Comparison of ENCODE assay signal across 14 mouse cellular contexts in the genomic region with DNA sequence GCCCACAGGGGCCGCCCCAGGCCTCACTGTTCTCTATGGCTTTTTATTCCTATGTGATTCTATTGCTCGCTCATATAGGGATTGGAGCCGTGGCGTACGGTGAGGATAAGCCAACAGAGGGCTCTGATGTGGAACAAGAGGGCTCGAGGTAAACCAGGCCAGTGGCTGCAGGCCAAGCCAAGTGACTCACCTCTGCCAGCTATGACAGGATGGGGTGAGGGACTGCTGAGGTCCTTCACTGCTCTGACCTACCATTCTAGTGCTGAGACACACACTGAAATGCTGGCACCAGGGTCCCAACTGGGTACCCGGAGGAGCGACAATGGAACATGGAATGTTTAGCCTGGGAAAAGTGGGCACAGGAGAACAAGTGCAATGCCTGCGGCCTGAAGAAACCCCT. TPM values are rescaled to one million over a fixed set of nuclear protein-coding genes. Genes with fewer than 3 reads are reported as not detected.
DNase-seq lines count a peak whose midpoint lies in the region; ATAC-seq lines count a peak whose summit lies in the region.
"Had no signal": no experiment of that assay in that cellular context is flagged by ENCODE, and none has a peak within 500 bp of the region (broad histone marks: within the 10 kb centered on the region; RNA-seq: fewer than 3 reads in every experiment).

No protein-coding gene starts in this region.

- no peak for ATAC-seq in kidney, embryonic 16.5 days (ENCODE audit: low FRiP score, low TSS enrichment)
- no peak for ATAC-seq in midbrain, embryonic 12.5 days (ENCODE audit: low FRiP score, low read depth)
- ATAC-seq in frontal cortex, adult (ENCODE audit: low TSS enrichment): no peak
- ATAC-seq: forebrain, postnatal 0 days had no signal

- H3K9ac ChIP-seq in kidney, embryonic 16.5 days (replicated peaks; ENCODE audit: low read length): no peak overlapping the region
- H3K9ac ChIP-seq in midbrain, embryonic 12.5 days (replicated peaks): no peak overlapping the region
- H3K9ac ChIP-seq: embryonic facial prominence, embryonic 13.5 days; forebrain, postnatal 0 days; lung, embryonic 15.5 days had no signal

- peak; percentile 12 for DNase-seq in cerebellum, adult 9-10 months
- no peak for DNase-seq in cerebellum, adult 11 months
- DNase-seq in kidney, adult 8-10 months: peak; percentile 49 to 54
- DNase-seq in adrenal gland, adult 2 months: peak; percentile 90
- no peak for DNase-seq in thymus, postnatal 0 days (ENCODE audit: low spot score)
- DNase-seq: forebrain, postnatal 0 days; heart, adult 18-20 months; layer of hippocampus, adult 9-11 months had no signal

- H3K4me2 ChIP-seq in kidney, embryonic 16.5 days (replicated peaks; ENCODE audit: low read depth, low read length): no peak overlapping the region
- no peak overlapping the region for H3K4me2 ChIP-seq in midbrain, embryonic 12.5 days (replicated peaks)
- H3K4me2 ChIP-seq: embryonic facial prominence, embryonic 13.5 days; lung, embryonic 15.5 days had no signal

- no peak overlapping the region for H3K4me3 ChIP-seq in kidney, embryonic 16.5 days (ENCODE audit: low read length)
- H3K4me3 ChIP-seq in midbrain, embryonic 12.5 days: no peak overlapping the region
- H3K4me3 ChIP-seq: embryonic facial prominence, embryonic 13.5 days; lung, embryonic 15.5 days had no signal

- H3K27ac ChIP-seq in kidney, embryonic 16.5 days (ENCODE audit: low read length): no peak overlapping the region
- peak overlapping the region; percentile 72 for H3K27ac ChIP-seq in midbrain, embryonic 12.5 days (replicated peaks)
- H3K27ac ChIP-seq: embryonic facial prominence, embryonic 13.5 days; lung, embryonic 15.5 days had no signal

- 82% methylated on average over 9 of the region's 9 CpGs for WGBS in kidney, embryonic 16.5 days
- WGBS in midbrain, embryonic 12.5 days: 87% methylated on average over 9 of the region's 9 CpGs

- H3K36me3 ChIP-seq in kidney, embryonic 16.5 days (ENCODE audit: insufficient read depth, low read length): no peaks in the 10 kb centered on the region
- peaks cover 31% of the 10 kb centered on the region for H3K36me3 ChIP-seq in midbrain, embryonic 12.5 days
- H3K36me3 ChIP-seq: embryonic facial prominence, embryonic 13.5 days; lung, embryonic 15.5 days had no signal

- H3K27me3 ChIP-seq in kidney, embryonic 16.5 days (ENCODE audit: insufficient read depth, low read length): peaks cover 16% of the 10 kb centered on the region
- no peaks in the 10 kb centered on the region for H3K27me3 ChIP-seq in midbrain, embryonic 12.5 days

- no peaks in the 10 kb centered on the region for H3K9me3 ChIP-seq in kidney, embryonic 16.5 days (ENCODE audit: low read length)
- no peaks in the 10 kb centered on the region for H3K9me3 ChIP-seq in midbrain, embryonic 12.5 days
- H3K9me3 ChIP-seq: embryonic facial prominence, embryonic 13.5 days; lung, embryonic 15.5 days had no signal

- peaks cover 5% of the 10 kb centered on the region; the same call in 1 of the 2 replicates for H3K4me1 ChIP-seq in kidney, embryonic 16.5 days (ENCODE audit: insufficient read depth, low read length)
- peaks cover 50% of the 10 kb centered on the region for H3K4me1 ChIP-seq in midbrain, embryonic 12.5 days

RNA-seq across cellular contexts. Expression of gene Glyctk, which starts 3.8 kb away (rescaled TPM):
- 14.7 and 17.1 TPM in 2 replicates for polyA plus RNA-seq in kidney, embryonic 16.5 days (2015; fragmentation: Nextera tagmentation; extraction: Ambion mirVana)
- 1 to 10 TPM; 2.5 to 3.3 TPM for total RNA-seq in adrenal gland, adult 2 months (2021)
- polyA plus RNA-seq in adrenal gland, adult 2 months (2012; rRNA removed): 2.5 and 3.2 TPM in 2 replicates
- 10.8 and 11.0 TPM in 2 replicates for polyA plus RNA-seq in midbrain, embryonic 12.5 days (2016; fragmentation: Nextera tagmentation; extraction: Ambion mirVana)
- 3.8 and 4.3 TPM in 2 replicates for polyA plus RNA-seq in thymus, postnatal 0 days (2015; fragmentation: Nextera tagmentation; extraction: Ambion mirVana)

RNA-seq across cellular contexts. Expression of gene Wdr82, which starts 16.6 kb away (rescaled TPM):
- polyA plus RNA-seq in kidney, embryonic 16.5 days (2015; fragmentation: Nextera tagmentation; extraction: Ambion mirVana): 20.7 and 20.8 TPM in 2 replicates
- 10 to 100 TPM; 66.8 to 75.8 TPM for total RNA-seq in adrenal gland, adult 2 months (2021)
- 50.5 and 67.4 TPM in 2 replicates for polyA plus RNA-seq in adrenal gland, adult 2 months (2012; rRNA removed)
- 35.6 and 36.3 TPM in 2 replicates for polyA plus RNA-seq in midbrain, embryonic 12.5 days (2016; fragmentation: Nextera tagmentation; extraction: Ambion mirVana)
- polyA plus RNA-seq in thymus, postnatal 0 days (2015; fragmentation: Nextera tagmentation; extraction: Ambion mirVana): 19.1 and 20.5 TPM in 2 replicates

RNA-seq across cellular contexts. Expression of gene Ppm1m, which starts 45.4 kb away (rescaled TPM):
- polyA plus RNA-seq in kidney, embryonic 16.5 days (2015; fragmentation: Nextera tagmentation; extraction: Ambion mirVana): 56.8 and 58.8 TPM in 2 replicates
- total RNA-seq in adrenal gland, adult 2 months (2021): 100 to 1,000 TPM in 1 of 2 experiments, 10 to 100 TPM in 1; 84.6 to 135 TPM
- 216 and 273 TPM in 2 replicates for polyA plus RNA-seq in adrenal gland, adult 2 months (2012; rRNA removed)
- 31.9 and 39.1 TPM in 2 replicates for polyA plus RNA-seq in midbrain, embryonic 12.5 days (2016; fragmentation: Nextera tagmentation; extraction: Ambion mirVana)
- polyA plus RNA-seq in thymus, postnatal 0 days (2015; fragmentation: Nextera tagmentation; extraction: Ambion mirVana): 21.0 and 21.4 TPM in 2 replicates

RNA-seq across cellular contexts. Expression of gene Twf2, which starts 48.8 kb away (rescaled TPM):
- 72.7 and 75.5 TPM in 2 replicates for polyA plus RNA-seq in kidney, embryonic 16.5 days (2015; fragmentation: Nextera tagmentation; extraction: Ambion mirVana)
- 100 to 1,000 TPM in 1 of 2 experiments, 10 to 100 TPM in 1; 75.8 to 128 TPM for total RNA-seq in adrenal gland, adult 2 months (2021)
- 121 and 125 TPM in 2 replicates for polyA plus RNA-seq in adrenal gland, adult 2 months (2012; rRNA removed)
- polyA plus RNA-seq in midbrain, embryonic 12.5 days (2016; fragmentation: Nextera tagmentation; extraction: Ambion mirVana): 53.1 and 58.0 TPM in 2 replicates
- polyA plus RNA-seq in thymus, postnatal 0 days (2015; fragmentation: Nextera tagmentation; extraction: Ambion mirVana): 138 and 141 TPM in 2 replicates

RNA-seq across cellular contexts. Expression of gene Col6a4, which starts 57.5 kb away (rescaled TPM):
- polyA plus RNA-seq in kidney, embryonic 16.5 days (2015; fragmentation: Nextera tagmentation; extraction: Ambion mirVana): 0.48 and 0.75 TPM in 2 replicates
- under 1 TPM; 0.14 to 0.26 TPM for total RNA-seq in adrenal gland, adult 2 months (2021)
- polyA plus RNA-seq in adrenal gland, adult 2 months (2012; rRNA removed): 0.03 and 0.31 TPM in 2 replicates
- 0.29 and 0.32 TPM in 2 replicates for polyA plus RNA-seq in midbrain, embryonic 12.5 days (2016; fragmentation: Nextera tagmentation; extraction: Ambion mirVana)
- polyA plus RNA-seq in thymus, postnatal 0 days (2015; fragmentation: Nextera tagmentation; extraction: Ambion mirVana): 0.34 and 1.1 TPM in 2 replicates
- polyA plus RNA-seq: limb, embryonic 11.5 days had no signal

Comparison
In these comparisons a context has a peak if more than half of its experiments do, and no peak if none do; other contexts are left out.
1. DNase-seq: peak in cerebellum, adult 9-10 months (single experiment), kidney, adult 8-10 months (2 of 2) and adrenal gland, adult 2 months (single experiment); none in cerebellum, adult 11 months (single experiment) and thymus, postnatal 0 days (single experiment).